Mouse (Mus musculus) forebrain, postnatal 0 days (tissue): ENCODE measurements around the gene Prph. TPM values are rescaled to one million over a fixed set of nuclear protein-coding genes. Genes with fewer than 3 reads are reported as not detected.

Experiments used
- ATAC-seq: fragments of 200-750 bp; cut with Nextera tagmentation; 2 replicates; pipeline ENCODE4 v1.8.0; 2017; ENCODE audit warnings: mild to moderate bottlenecking, moderate library complexity
- DNase-seq: peaks from one replicate; pipeline ENCODE4 v3.0.0-alpha.2; 2015
- H3K27ac ChIP-seq: fragments of 300-500 bp; sonication (generic); 2 replicates; pipeline ENCODE4 v1.5.1; 2014; ENCODE audit warnings: low read depth, mild to moderate bottlenecking, antibody characterized with exemption, low read length, moderate library complexity, mixed read lengths
- H3K27me3 ChIP-seq: fragments of 300-500 bp; sonication (generic); 2 replicates; pipeline ENCODE4 v1.6.1; 2014; ENCODE audit warnings: mild to moderate bottlenecking, low read length, mixed read lengths; ENCODE audit not compliant: insufficient read depth
- H3K36me3 ChIP-seq: fragments of 300-500 bp; sonication (generic); 2 replicates; pipeline ENCODE4 v1.6.1; 2014; ENCODE audit warnings: mild to moderate bottlenecking, moderate library complexity; ENCODE audit not compliant: insufficient read depth
- H3K4me1 ChIP-seq: fragments of 300-500 bp; sonication (generic); 2 replicates; pipeline ENCODE4 v1.6.1; 2014; ENCODE audit warnings: antibody characterized with exemption; ENCODE audit not compliant: insufficient read depth
- H3K4me2 ChIP-seq: fragments of 300-500 bp; sonication (generic); 2 replicates; pipeline ENCODE4 v1.6.1; 2014; ENCODE audit warnings: low read depth, mild to moderate bottlenecking, moderate library complexity
- H3K4me3 ChIP-seq: fragments of 300-500 bp; sonication (generic); 2 replicates; pipeline ENCODE4 v1.5.1; 2014; ENCODE audit warnings: low read depth, low read length, mixed read lengths
- H3K9ac ChIP-seq: fragments of 300-500 bp; sonication (generic); 2 replicates; pipeline ENCODE4 v1.6.1; 2014; ENCODE audit warnings: mild to moderate bottlenecking
- H3K9me3 ChIP-seq: fragments of 300-500 bp; sonication (generic); 2 replicates; pipeline ENCODE4 v1.6.1; 2016; ENCODE audit warnings: low read length
- CTCF ChIP-seq: sonication (generic); IDR thresholded peaks from 2 replicates; pipeline ENCODE4 v1.5.1; 2016; ENCODE audit warnings: antibody characterized with exemption, control low read depth, low read depth
- WGBS: fragments of 180-500 bp; shearing (Covaris S2); extraction: QIAGEN DNeasy Blood & Tissue Kit; methylation state at CpG from one replicate; pipeline ENCODE4 v1.1.7; 2014; 5-methylcytosine and 5-hydroxymethylcytosine counted together
- polyA plus RNA-seq: library from polyadenylated mRNA; unstranded; fragments of >200 nt; fragmentation: Nextera tagmentation; extraction: Ambion mirVana; gene quantifications from 2 replicates; pipeline ENCODE4 v1.2.1, GENCODE M21; 2015
- total RNA-seq: library from RNA; depleted of rRNA; stranded (reverse); fragments of >200 nt; gene quantifications from 2 replicates; pipeline ENCODE4 v1.2.3, GENCODE M21; 2014

Gene Prph
- total and polyA plus RNA-seq, 2 experiments from 2014 or later: 1.7 to 2.3 TPM

DNA sequence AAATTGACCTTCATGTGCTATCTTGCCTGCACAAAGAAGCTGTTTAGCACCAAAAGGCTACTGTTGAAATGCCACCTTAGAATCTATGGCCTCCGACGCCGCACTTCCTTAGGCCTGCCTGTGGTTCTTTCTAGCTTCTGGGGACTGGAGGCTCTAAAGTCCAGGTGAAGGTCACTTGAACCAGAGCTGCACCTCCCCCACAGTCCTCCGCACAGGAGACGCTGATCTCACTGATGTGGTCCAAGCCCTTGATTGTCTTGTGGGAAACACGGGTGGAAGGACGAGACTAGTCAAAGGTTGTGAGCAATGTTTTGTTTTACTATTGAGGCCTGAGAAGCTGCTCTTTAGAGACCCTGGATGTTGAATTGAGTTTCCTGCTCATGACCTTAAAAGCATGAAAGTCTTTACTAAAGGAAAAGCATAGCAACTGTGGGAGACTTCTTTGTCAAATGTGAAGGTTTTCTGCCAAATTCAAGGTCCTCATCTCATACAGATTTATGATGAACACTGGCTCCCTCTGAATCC is 22.2 kb upstream of the Prph start:
- ATAC-seq: no peak
- no peak for DNase-seq
- Histone ChIP-seq H3K9me3 (no peaks in the 10 kb centered on the region), H3K4me2 (no peak overlapping the region), H3K9ac (no peak overlapping the region), H3K27ac (no peak overlapping the region), H3K4me1 (no peaks in the 10 kb centered on the region), H3K36me3 (no peaks in the 10 kb centered on the region), H3K4me3 (no peak overlapping the region), H3K27me3 (no peaks in the 10 kb centered on the region; the same call in 1 of the 2 replicates)
- TF ChIP-seq CTCF: no peak
- 82% methylated on average over 7 of the region's 7 CpGs for WGBS

GRCm38 (mm10) chr15:99033498-99034270 is 21.3 kb upstream of the Prph start:
- no peaks in the 10 kb centered on the region; the same call in 1 of the 2 replicates for H3K27me3 ChIP-seq
- no peaks in the 10 kb centered on the region for H3K4me1 ChIP-seq
- H3K27ac ChIP-seq: no peak overlapping the region
- no peak overlapping the region for H3K9ac ChIP-seq
- no peak overlapping the region for H3K4me2 ChIP-seq
- no peak for DNase-seq
- TF ChIP-seq CTCF: no peak
- no peaks in the 10 kb centered on the region for H3K9me3 ChIP-seq
- no peaks in the 10 kb centered on the region for H3K36me3 ChIP-seq
- ATAC-seq: no peak
- WGBS: 73% methylated on average over 7 of the region's 7 CpGs
- no peak overlapping the region for H3K4me3 ChIP-seq

DNA sequence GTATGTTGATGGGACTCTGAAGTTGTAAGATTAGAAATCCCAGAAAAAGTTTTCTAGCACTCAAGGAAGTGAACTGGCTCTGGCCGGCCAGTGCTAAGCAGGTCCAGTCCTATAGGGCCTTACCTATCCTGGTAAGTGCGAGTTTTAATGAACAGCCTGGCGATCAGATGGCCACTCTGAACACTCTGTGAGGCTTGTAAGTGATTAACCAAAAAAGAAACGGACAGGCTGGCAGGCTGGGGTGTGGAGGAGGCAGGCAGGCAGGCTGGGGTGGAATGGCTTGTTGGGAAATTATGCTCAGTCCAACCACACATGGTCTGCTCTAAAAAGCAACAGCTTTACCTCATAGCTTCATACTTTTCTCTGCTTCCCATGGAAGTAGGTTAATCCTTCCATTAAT is 19.5 kb upstream of the Prph start:
- no peak for TF ChIP-seq CTCF
- DNase-seq: no peak
- ATAC-seq: no peak
- 80% methylated on average over 4 of the region's 4 CpGs for WGBS
- Histone ChIP-seq H3K36me3 (no peaks in the 10 kb centered on the region), H3K4me1 (no peaks in the 10 kb centered on the region), H3K27ac (no peak overlapping the region), H3K9me3 (no peaks in the 10 kb centered on the region), H3K9ac (no peak overlapping the region), H3K4me2 (no peak overlapping the region), H3K4me3 (no peak overlapping the region), H3K27me3 (no peaks in the 10 kb centered on the region)

DNA sequence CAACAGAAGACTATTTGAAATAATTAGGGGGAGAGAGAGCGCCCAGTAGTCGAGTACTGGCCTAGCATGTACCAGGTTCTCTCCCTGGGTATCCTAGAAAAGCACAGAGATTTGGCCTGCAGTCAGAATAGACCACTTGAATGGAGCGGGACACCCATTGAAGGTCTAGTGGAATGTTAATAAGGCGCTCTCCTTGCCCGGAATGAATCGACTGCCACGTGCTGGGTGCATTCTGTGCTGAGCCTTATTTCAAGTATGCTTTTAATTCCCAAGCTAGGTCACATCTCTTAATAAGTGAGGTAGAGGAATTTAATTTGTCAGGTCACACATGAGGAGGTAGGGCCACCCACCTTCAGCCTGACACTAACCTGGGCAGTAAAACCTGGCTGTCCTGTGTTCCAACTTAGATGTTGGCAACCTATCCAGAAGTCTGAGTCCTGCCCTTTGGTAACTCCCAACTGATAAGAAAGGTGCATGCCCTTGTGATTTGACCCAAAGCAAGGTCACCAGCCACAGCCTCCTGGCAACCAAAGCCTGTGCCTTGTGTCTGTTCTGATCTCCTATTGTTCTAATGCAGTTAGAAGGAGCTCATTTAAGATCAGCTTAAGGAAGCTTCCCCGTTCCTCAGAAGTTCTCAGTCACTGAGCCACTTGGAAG is 18.6 kb upstream of the Prph start:
- no peaks in the 10 kb centered on the region for H3K27me3 ChIP-seq
- H3K4me3 ChIP-seq: no peak overlapping the region
- no peaks in the 10 kb centered on the region for H3K4me1 ChIP-seq
- no peak for TF ChIP-seq CTCF
- DNase-seq: no peak
- no peak overlapping the region for H3K9ac ChIP-seq
- no peak overlapping the region for H3K4me2 ChIP-seq
- ATAC-seq: no peak
- H3K9me3 ChIP-seq: no peaks in the 10 kb centered on the region
- no peaks in the 10 kb centered on the region for H3K36me3 ChIP-seq
- WGBS: 56% methylated on average over 8 of the region's 8 CpGs
- no peak overlapping the region for H3K27ac ChIP-seq

- no peak for ATAC-seq
These were observed 16.9 kb upstream of the Prph start for GRCm38 (mm10) chr15:99038025-99038424.

DNA sequence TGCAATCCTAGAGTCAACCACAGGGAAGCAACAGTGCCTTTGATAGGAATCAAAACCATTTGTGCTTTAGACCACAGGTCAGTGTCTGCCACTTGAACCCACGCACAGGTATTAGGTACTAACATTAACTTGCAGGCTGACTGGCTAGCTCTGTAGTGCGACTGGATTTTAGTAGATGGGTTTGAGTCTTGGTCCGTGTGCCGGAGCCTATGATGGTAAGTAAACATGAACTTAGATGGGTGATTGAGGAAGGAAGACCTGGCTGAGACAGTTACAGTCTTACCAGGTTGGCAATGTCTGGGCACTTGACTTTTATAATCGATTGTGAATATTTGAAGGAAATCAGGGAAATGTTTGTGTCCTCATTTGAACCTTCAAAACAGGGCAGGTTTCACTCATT is 16.2 kb upstream of the Prph start:
- Histone ChIP-seq H3K9ac (no peak overlapping the region), H3K36me3 (no peaks in the 10 kb centered on the region), H3K4me2 (no peak overlapping the region), H3K4me3 (no peak overlapping the region), H3K4me1 (no peaks in the 10 kb centered on the region), H3K27ac (no peak overlapping the region), H3K9me3 (no peaks in the 10 kb centered on the region), H3K27me3 (no peaks in the 10 kb centered on the region)
- no peak for ATAC-seq
- no peak for TF ChIP-seq CTCF
- DNase-seq: no peak
- 89% methylated on average over 5 of the region's 5 CpGs for WGBS

More at GRCm38 (mm10) chr15:99038025-99038424, 16.9 kb upstream of the Prph start:
- Histone ChIP-seq H3K4me2 (no peak overlapping the region), H3K27ac (no peak overlapping the region), H3K4me1 (no peaks in the 10 kb centered on the region), H3K9ac (no peak overlapping the region), H3K27me3 (no peaks in the 10 kb centered on the region), H3K36me3 (no peaks in the 10 kb centered on the region), H3K4me3 (no peak overlapping the region), H3K9me3 (no peaks in the 10 kb centered on the region)
- DNase-seq: no peak
- WGBS: 96% methylated on average over 1 of the region's 1 CpGs
- TF ChIP-seq CTCF: no peak

DNA sequence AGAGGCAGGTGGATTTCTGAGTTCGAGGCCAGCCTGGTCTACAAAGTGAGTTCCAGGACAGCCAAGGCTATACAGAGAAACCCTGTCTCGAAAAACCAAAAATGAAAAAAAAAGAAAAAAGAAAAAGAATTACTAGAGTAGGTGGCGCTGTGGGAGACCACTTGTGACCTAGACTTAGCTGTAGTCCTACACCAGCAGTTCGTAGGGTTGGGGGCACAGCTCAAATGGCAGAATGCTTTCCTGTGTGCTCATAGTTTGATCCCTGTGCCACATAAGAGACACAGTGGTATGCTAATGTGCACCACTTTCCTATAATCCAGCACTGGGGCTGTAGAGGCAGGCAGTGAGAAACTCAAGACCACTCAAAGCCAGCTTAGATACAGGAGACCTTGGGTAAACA is 15.7 kb upstream of the Prph start:
- Histone ChIP-seq H3K4me1 (no peaks in the 10 kb centered on the region), H3K36me3 (no peaks in the 10 kb centered on the region), H3K9ac (no peak overlapping the region), H3K4me3 (no peak overlapping the region), H3K9me3 (no peaks in the 10 kb centered on the region), H3K4me2 (no peak overlapping the region), H3K27ac (no peak overlapping the region), H3K27me3 (no peaks in the 10 kb centered on the region)
- no peak for ATAC-seq
- TF ChIP-seq CTCF: no peak
- DNase-seq: no peak
- WGBS: 74% methylated on average over 4 of the region's 4 CpGs
